ENCODE assay signal across 10 mouse cellular contexts in the genomic region with DNA sequence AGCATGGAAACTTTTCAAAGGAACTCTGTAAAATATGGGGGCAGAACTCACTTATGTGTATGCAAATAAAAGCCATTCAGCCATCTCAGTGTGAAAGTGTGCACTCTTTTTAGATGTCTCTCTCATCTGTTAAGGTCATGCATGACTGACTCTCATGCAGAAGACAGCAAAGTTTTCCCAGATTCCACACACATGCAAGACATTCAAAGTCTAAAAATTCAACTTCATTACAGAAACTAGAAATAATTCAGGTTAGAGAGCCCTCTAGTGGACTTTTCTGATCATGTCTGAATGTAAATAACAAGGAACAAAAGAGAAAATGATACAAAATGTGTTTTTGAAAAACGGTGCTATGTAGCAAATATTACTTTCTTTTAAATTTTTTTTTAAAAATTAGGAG.
DNase-seq lines count a peak whose midpoint lies in the region; ATAC-seq and TF ChIP-seq lines count a peak whose summit lies in the region.
"Had no signal": no experiment of that assay in that cellular context is flagged by ENCODE, and none has a peak within 500 bp of the region (broad histone marks: within the 10 kb centered on the region; RNA-seq: fewer than 3 reads in every experiment).

No protein-coding gene starts in this region.

- no peaks in the 10 kb centered on the region for H3K27me3 ChIP-seq in embryonic facial prominence, embryonic 11.5 days (ENCODE audit: control insufficient read depth, insufficient read depth, low read length)
- no peaks in the 10 kb centered on the region for H3K27me3 ChIP-seq in embryonic facial prominence, embryonic 10.5 days (replicated peaks; ENCODE audit: low read depth, poor library complexity, severe bottlenecking)
- H3K27me3 ChIP-seq in limb, embryonic 14.5 days (ENCODE audit: control insufficient read depth, insufficient read depth, low read length) = no peaks in the 10 kb centered on the region
- no peaks in the 10 kb centered on the region for H3K27me3 ChIP-seq in limb, embryonic 10.5 days (ENCODE audit: low read depth, poor library complexity, severe bottlenecking)
- H3K27me3 ChIP-seq in midbrain, postnatal 0 days (ENCODE audit: insufficient read depth, low read length) = no peaks in the 10 kb centered on the region
- H3K27me3 ChIP-seq in kidney, embryonic 14.5 days (ENCODE audit: control insufficient read depth, insufficient read depth, low read length) = no peaks in the 10 kb centered on the region
- H3K27me3 ChIP-seq: limb, embryonic 15.5 days had no signal

- no peak overlapping the region for H3K4me2 ChIP-seq in embryonic facial prominence, embryonic 11.5 days (ENCODE audit: low read depth, low read length)
- no peak overlapping the region for H3K4me2 ChIP-seq in limb, embryonic 14.5 days (replicated peaks; ENCODE audit: low read depth, low read length, severe bottlenecking)
- H3K4me2 ChIP-seq in midbrain, postnatal 0 days (ENCODE audit: low read depth, low read length, poor library complexity, severe bottlenecking) = no peak overlapping the region
- no peak overlapping the region for H3K4me2 ChIP-seq in kidney, embryonic 14.5 days (replicated peaks; ENCODE audit: low read depth, low read length)
- H3K4me2 ChIP-seq: limb, embryonic 15.5 days had no signal

- H3K9me3 ChIP-seq in embryonic facial prominence, embryonic 11.5 days (replicated peaks; ENCODE audit: control insufficient read depth, low read length) = no peaks in the 10 kb centered on the region
- no peaks in the 10 kb centered on the region for H3K9me3 ChIP-seq in embryonic facial prominence, embryonic 10.5 days
- no peaks in the 10 kb centered on the region for H3K9me3 ChIP-seq in limb, embryonic 14.5 days (ENCODE audit: control insufficient read depth, low read length)
- no peaks in the 10 kb centered on the region for H3K9me3 ChIP-seq in limb, embryonic 10.5 days (replicated peaks)
- no peaks in the 10 kb centered on the region for H3K9me3 ChIP-seq in midbrain, postnatal 0 days (ENCODE audit: low read length)
- H3K9me3 ChIP-seq in kidney, embryonic 14.5 days (ENCODE audit: control insufficient read depth, low read length) = no peaks in the 10 kb centered on the region
- H3K9me3 ChIP-seq: limb, embryonic 15.5 days had no signal

- H3K4me1 ChIP-seq in embryonic facial prominence, embryonic 11.5 days (ENCODE audit: control insufficient read depth, insufficient read depth, low read length) = no peaks in the 10 kb centered on the region
- H3K4me1 ChIP-seq in embryonic facial prominence, embryonic 10.5 days = no peaks in the 10 kb centered on the region
- H3K4me1 ChIP-seq in limb, embryonic 14.5 days (ENCODE audit: control insufficient read depth, insufficient read depth, low read length) = peaks cover 5% of the 10 kb centered on the region; the same call in 1 of the 2 replicates
- H3K4me1 ChIP-seq in limb, embryonic 10.5 days = no peaks in the 10 kb centered on the region
- no peaks in the 10 kb centered on the region for H3K4me1 ChIP-seq in midbrain, postnatal 0 days (ENCODE audit: insufficient read depth, low read length)
- no peaks in the 10 kb centered on the region for H3K4me1 ChIP-seq in kidney, embryonic 14.5 days (ENCODE audit: control insufficient read depth, insufficient read depth, low read length)
- H3K4me1 ChIP-seq: limb, embryonic 15.5 days had no signal

- 21% methylated on average over 1 of the region's 1 CpGs for WGBS in embryonic facial prominence, embryonic 11.5 days
- 26% methylated on average over 1 of the region's 1 CpGs for WGBS in embryonic facial prominence, embryonic 10.5 days
- 33% methylated on average over 1 of the region's 1 CpGs for WGBS in limb, embryonic 14.5 days
- WGBS in limb, embryonic 10.5 days = 44% methylated on average over 1 of the region's 1 CpGs
- 17% methylated on average over 1 of the region's 1 CpGs for WGBS in midbrain, postnatal 0 days
- WGBS in kidney, embryonic 14.5 days = 23% methylated on average over 1 of the region's 1 CpGs

- H3K9ac ChIP-seq in embryonic facial prominence, embryonic 11.5 days (replicated peaks; ENCODE audit: low read length) = no peak overlapping the region
- no peak overlapping the region for H3K9ac ChIP-seq in limb, embryonic 14.5 days (ENCODE audit: low read depth, low read length, severe bottlenecking)
- H3K9ac ChIP-seq in midbrain, postnatal 0 days (replicated peaks; ENCODE audit: low read length, poor library complexity, severe bottlenecking) = no peak overlapping the region
- H3K9ac ChIP-seq in kidney, embryonic 14.5 days (ENCODE audit: low read depth, low read length) = no peak overlapping the region
- H3K9ac ChIP-seq: limb, embryonic 15.5 days had no signal

- H3K4me3 ChIP-seq in embryonic facial prominence, embryonic 11.5 days (ENCODE audit: low read depth, low read length) = no peak overlapping the region
- no peak overlapping the region for H3K4me3 ChIP-seq in embryonic facial prominence, embryonic 10.5 days
- H3K4me3 ChIP-seq in limb, embryonic 14.5 days (replicated peaks; ENCODE audit: low read length) = no peak overlapping the region
- H3K4me3 ChIP-seq in limb, embryonic 10.5 days = no peak overlapping the region
- no peak overlapping the region for H3K4me3 ChIP-seq in midbrain, postnatal 0 days (ENCODE audit: low read depth, low read length)
- H3K4me3 ChIP-seq in kidney, embryonic 14.5 days (ENCODE audit: low read length) = no peak overlapping the region
- H3K4me3 ChIP-seq: limb, embryonic 15.5 days had no signal

- TF ChIP-seq POLR2A in limb, embryonic 14.5 days (IDR thresholded peaks at IDR 0.05; ENCODE audit: borderline replicate concordance, extremely low read depth, insufficient read depth, insufficient read length) = no peak

- no peak for ATAC-seq in embryonic facial prominence, embryonic 11.5 days (replicated peaks; ENCODE audit: insufficient number of reproducible peaks, low FRiP score, low TSS enrichment, low read depth)
- no peak for ATAC-seq in limb, embryonic 14.5 days (ENCODE audit: low FRiP score, low read depth)
- no peak for ATAC-seq in midbrain, postnatal 0 days (ENCODE audit: low FRiP score)
- no peak for ATAC-seq in kidney, embryonic 14.5 days (ENCODE audit: low FRiP score, low TSS enrichment)

- no peaks in the 10 kb centered on the region for H3K36me3 ChIP-seq in embryonic facial prominence, embryonic 11.5 days (replicated peaks; ENCODE audit: control insufficient read depth, insufficient read depth, low read depth, low read length)
- no peaks in the 10 kb centered on the region for H3K36me3 ChIP-seq in embryonic facial prominence, embryonic 10.5 days (replicated peaks)
- H3K36me3 ChIP-seq in limb, embryonic 14.5 days (ENCODE audit: control insufficient read depth, insufficient read depth, low read length) = no peaks in the 10 kb centered on the region
- H3K36me3 ChIP-seq in limb, embryonic 10.5 days = no peaks in the 10 kb centered on the region
- no peaks in the 10 kb centered on the region for H3K36me3 ChIP-seq in midbrain, postnatal 0 days (ENCODE audit: insufficient read depth, low read length)
- H3K36me3 ChIP-seq in kidney, embryonic 14.5 days (ENCODE audit: control insufficient read depth, insufficient read depth, low read length) = no peaks in the 10 kb centered on the region
- H3K36me3 ChIP-seq: limb, embryonic 15.5 days had no signal

- peak; percentile 80 for DNase-seq in embryonic facial prominence, embryonic 11.5 days (ENCODE audit: low spot score)
- DNase-seq in embryonic facial prominence, embryonic 10.5 days (ENCODE audit: low spot score) = no peak
- peak; percentile 63 for DNase-seq in limb, embryonic 14.5 days (ENCODE audit: low spot score)
- no peak for DNase-seq in limb, embryonic 10.5 days (ENCODE audit: low spot score)
- peak; percentile 6 for DNase-seq in c-Kit-positive CD71-positive TER-119-negative erythroid progenitor cells, embryonic 14.5 days (ENCODE audit: low read depth)
- DNase-seq in midbrain, postnatal 0 days (ENCODE audit: low spot score) = peak; percentile 86
- no peak for DNase-seq in testis, postnatal 14 days (ENCODE audit: low spot score)
- DNase-seq: B cell, adult 2 months had no signal

- peak; percentile 74 for TF ChIP-seq CTCF in midbrain, postnatal 0 days (IDR thresholded peaks at IDR 0.05)

- H3K27ac ChIP-seq in embryonic facial prominence, embryonic 11.5 days (replicated peaks; ENCODE audit: low read depth, low read length) = no peak overlapping the region
- no peak overlapping the region for H3K27ac ChIP-seq in embryonic facial prominence, embryonic 10.5 days (replicated peaks)
- H3K27ac ChIP-seq in limb, embryonic 14.5 days (replicated peaks; ENCODE audit: low read depth, low read length) = no peak overlapping the region
- no peak overlapping the region for H3K27ac ChIP-seq in limb, embryonic 10.5 days
- H3K27ac ChIP-seq in midbrain, postnatal 0 days (ENCODE audit: low read depth, low read length) = no peak overlapping the region
- no peak overlapping the region for H3K27ac ChIP-seq in kidney, embryonic 14.5 days (ENCODE audit: low read depth, low read length)
- H3K27ac ChIP-seq: limb, embryonic 15.5 days had no signal

Comparison
In these comparisons a context has a peak if more than half of its experiments do, and no peak if none do; other contexts are left out.
1. DNase-seq: peak in embryonic facial prominence, embryonic 11.5 days (single experiment), limb, embryonic 14.5 days (single experiment), c-Kit-positive CD71-positive TER-119-negative erythroid progenitor cells, embryonic 14.5 days (single experiment) and midbrain, postnatal 0 days (single experiment); none in embryonic facial prominence, embryonic 10.5 days (single experiment), limb, embryonic 10.5 days (single experiment) and testis, postnatal 14 days (single experiment).